Mouse (Mus musculus) cerebellum, adult 8-10 months (tissue): ENCODE measurements at regions not wholly inside any gene's neighbourhood (a gene's known extent, or its start where the extent isn't known, plus 50 kb on each side); places are given as distances from the start of the nearest gene placed in this dataset.

Experiments used
- DNase-seq: peaks from one replicate; pipeline ENCODE4 v3.0.0; 2022

- DNase-seq, result no peak
Observed at GRCm38 (mm10) chr14:13146959-13147535, 137.5 kb upstream of the Synpr start.

GRCm38 (mm10) chr14:13149617-13150016, 135.0 kb upstream of the Synpr start:
- no peak for DNase-seq

GRCm38 (mm10) chr14:13151672-13152071, 132.9 kb upstream of the Synpr start:
- no peak for DNase-seq

GRCm38 (mm10) chr14:13176149-13176548, 108.4 kb upstream of the Synpr start:
- no peak for DNase-seq

GRCm38 (mm10) chr14:13177906-13178305, 106.7 kb upstream of the Synpr start:
- no peak for DNase-seq

- DNase-seq, result no peak
Observed at GRCm38 (mm10) chr14:13190801-13191200, 93.8 kb upstream of the Synpr start.

GRCm38 (mm10) chr14:13192746-13193145, 91.8 kb upstream of the Synpr start:
- no peak for DNase-seq

- no peak for DNase-seq
Observed at GRCm38 (mm10) chr14:13197330-13197892, 87.2 kb upstream of the Synpr start.

- DNase-seq, result peak; percentile 17
Observed at GRCm38 (mm10) chr14:13198491-13198890, 86.1 kb upstream of the Synpr start.

- DNase-seq, result no peak
Observed at GRCm38 (mm10) chr14:13212658-13213057, 71.9 kb upstream of the Synpr start.
